Mouse (Mus musculus) erythroblast, embryonic 14.5 days (primary cell): ENCODE data around the gene Syne2. TPM values are rescaled to one million over a fixed set of nuclear protein-coding genes. Genes with fewer than 3 reads are reported as not detected.

Experiments
- H3K27me3 ChIP-seq: 2 replicates; pipeline ENCODE4 v1.6.1; 2012; ENCODE audit warnings: inconsistent platforms; ENCODE audit not compliant: control insufficient read depth
- H3K36me3 ChIP-seq: 2 replicates; pipeline ENCODE4 v1.6.1; 2012; ENCODE audit warnings: mild to moderate bottlenecking, inconsistent platforms; ENCODE audit not compliant: control insufficient read depth
- H3K4me1 ChIP-seq: 2 replicates; pipeline ENCODE4 v1.6.1; 2012; ENCODE audit warnings: inconsistent platforms; ENCODE audit not compliant: control insufficient read depth
- H3K4me3 ChIP-seq: replicated peaks from 2 replicates; pipeline ENCODE3; 2012; ENCODE audit warnings: moderate library complexity, mild to moderate bottlenecking, inconsistent platforms
- H3K9me3 ChIP-seq: 2 replicates; pipeline ENCODE4 v1.6.1; 2012; ENCODE audit warnings: low read length, inconsistent platforms, mixed read lengths; ENCODE audit not compliant: control insufficient read depth
- GATA1 ChIP-seq: IDR thresholded peaks from 2 replicates; pipeline ENCODE4 v1.6.1; 2012; ENCODE audit warnings: low read length, inconsistent platforms, mixed read lengths
- TAL1 ChIP-seq: IDR thresholded peaks from 3 replicates; pipeline ENCODE4 v1.6.1; 2012; ENCODE audit warnings: low read length, inconsistent platforms, mixed read lengths
- polyA plus RNA-seq: library from polyadenylated mRNA; stranded (reverse); fragments of >175 nt; gene quantifications from 2 replicates; pipeline ENCODE4 v1.2.3, GENCODE M21; 2012

Syne2 gene
- polyA plus RNA-seq, 1 experiment: not detected

- no peak for TF ChIP-seq TAL1
- no peak for TF ChIP-seq GATA1
- H3K27me3 ChIP-seq: no peaks in the 10 kb centered on the region
- no peaks in the 10 kb centered on the region for H3K36me3 ChIP-seq
- no peaks in the 10 kb centered on the region for H3K9me3 ChIP-seq
- no peaks in the 10 kb centered on the region for H3K4me1 ChIP-seq
- no peak overlapping the region for H3K4me3 ChIP-seq
Measured at GRCm38 (mm10) chr12:75806281-75806680, 11.7 kb upstream of the Syne2 start.

- Histone ChIP-seq H3K27me3 (peaks cover 47% of the 10 kb centered on the region), H3K36me3 (no peaks in the 10 kb centered on the region), H3K4me3 (no peak overlapping the region), H3K4me1 (peaks cover 10% of the 10 kb centered on the region), H3K9me3 (no peaks in the 10 kb centered on the region; the same call in 1 of the 2 replicates)
- TF ChIP-seq TAL1 (no peak), GATA1 (no peak)
Measured at GRCm38 (mm10) chr12:75813766-75814165, 4.2 kb upstream of the Syne2 start.

- peaks cover 55% of the 10 kb centered on the region for H3K27me3 ChIP-seq
- no peak overlapping the region for H3K4me3 ChIP-seq
- no peaks in the 10 kb centered on the region; the same call in 1 of the 2 replicates for H3K9me3 ChIP-seq
- H3K36me3 ChIP-seq: no peaks in the 10 kb centered on the region
- peaks cover 13% of the 10 kb centered on the region for H3K4me1 ChIP-seq
- TF ChIP-seq GATA1 (no peak), TAL1 (no peak)
Measured at GRCm38 (mm10) chr12:75814551-75814950, 3.4 kb upstream of the Syne2 start.

GRCm38 (mm10) chr12:75816981-75817856 is 715 bp upstream of the Syne2 start:
- Histone ChIP-seq H3K9me3 (no peaks in the 10 kb centered on the region; the same call in 1 of the 2 replicates), H3K27me3 (peaks cover 80% of the 10 kb centered on the region), H3K4me3 (peak overlapping the region; percentile 69), H3K36me3 (no peaks in the 10 kb centered on the region), H3K4me1 (peaks cover 13% of the 10 kb centered on the region)
- no peak for TF ChIP-seq TAL1
- no peak for TF ChIP-seq GATA1

- Histone ChIP-seq H3K27me3 (peaks cover 78% of the 10 kb centered on the region), H3K4me3 (peak overlapping the region; percentile 69), H3K4me1 (peaks cover 13% of the 10 kb centered on the region), H3K36me3 (no peaks in the 10 kb centered on the region), H3K9me3 (no peaks in the 10 kb centered on the region; the same call in 1 of the 2 replicates)
- TF ChIP-seq GATA1: no peak
- no peak for TF ChIP-seq TAL1
Measured at GRCm38 (mm10) chr12:75818453-75819434, 810 bp downstream of the Syne2 start.

- TF ChIP-seq GATA1: no peak
- no peak for TF ChIP-seq TAL1
- peaks cover 75% of the 10 kb centered on the region for H3K27me3 ChIP-seq
Measured at GRCm38 (mm10) chr12:75819481-75819880, 1.5 kb downstream of the Syne2 start.

GRCm38 (mm10) chr12:75820216-75820615 is 2.3 kb downstream of the Syne2 start:
- H3K4me1 ChIP-seq: peaks cover 13% of the 10 kb centered on the region
- TF ChIP-seq GATA1 (no peak), TAL1 (no peak)
- H3K36me3 ChIP-seq: no peaks in the 10 kb centered on the region
- H3K9me3 ChIP-seq: no peaks in the 10 kb centered on the region; the same call in 1 of the 2 replicates
- H3K4me3 ChIP-seq: no peak overlapping the region
- H3K27me3 ChIP-seq: peaks cover 68% of the 10 kb centered on the region

More at GRCm38 (mm10) chr12:75819481-75819880, 1.5 kb downstream of the Syne2 start:
- Histone ChIP-seq H3K36me3 (no peaks in the 10 kb centered on the region), H3K9me3 (no peaks in the 10 kb centered on the region; the same call in 1 of the 2 replicates), H3K4me1 (peaks cover 13% of the 10 kb centered on the region), H3K4me3 (no peak overlapping the region)

GRCm38 (mm10) chr12:75822122-75822521 is 4.2 kb downstream of the Syne2 start:
- H3K27me3 ChIP-seq: peaks cover 49% of the 10 kb centered on the region
- no peak overlapping the region for H3K4me3 ChIP-seq
- no peak for TF ChIP-seq TAL1
- TF ChIP-seq GATA1: no peak

GRCm38 (mm10) chr12:75823475-75823874 is 5.5 kb downstream of the Syne2 start:
- H3K27me3 ChIP-seq: peaks cover 36% of the 10 kb centered on the region
- no peak for TF ChIP-seq GATA1
- no peaks in the 10 kb centered on the region; the same call in 1 of the 2 replicates for H3K9me3 ChIP-seq
- H3K4me3 ChIP-seq: no peak overlapping the region
- H3K36me3 ChIP-seq: no peaks in the 10 kb centered on the region
- H3K4me1 ChIP-seq: peaks cover 5% of the 10 kb centered on the region

More at GRCm38 (mm10) chr12:75822122-75822521, 4.2 kb downstream of the Syne2 start:
- Histone ChIP-seq H3K36me3 (no peaks in the 10 kb centered on the region), H3K4me1 (peaks cover 13% of the 10 kb centered on the region), H3K9me3 (no peaks in the 10 kb centered on the region; the same call in 1 of the 2 replicates)
